Mouse (Mus musculus) erythroid progenitor cell, adult 5-6 weeks (primary cell): ENCODE data around the gene Spp2. TPM values are rescaled to one million over a fixed set of nuclear protein-coding genes. Genes with fewer than 3 reads are reported as not detected.

Source experiments
- ATAC-seq: replicated peaks from 2 replicates; pipeline ENCODE4 v1.8.0; 2016; ENCODE audit warnings: moderate number of reproducible peaks, mild to moderate bottlenecking, moderate TSS enrichment, inconsistent platforms; ENCODE audit not compliant: poor library complexity, low FRiP score, severe bottlenecking
- total RNA-seq, 2 experiments: library from RNA; stranded (forward) in 1 of 2; stranded (reverse) in 1 of 2; fragments of 150-400 nt in 1 of 2; fragments of 186-747, 209-891 nt in 1 of 2; gene quantifications; 2 replicates each; pipeline versions ENCODE4 v1.2.3 to v1.2.4; 2015 to 2017; ENCODE audit warnings: low replicate concordance in 2 of 2

Gene Spp2
- not detected in 2 replicates for total RNA-seq (2015; ENCODE audit: low replicate concordance)
- not detected in 2 replicates for total RNA-seq (2017; ENCODE audit: low replicate concordance)

DNA sequence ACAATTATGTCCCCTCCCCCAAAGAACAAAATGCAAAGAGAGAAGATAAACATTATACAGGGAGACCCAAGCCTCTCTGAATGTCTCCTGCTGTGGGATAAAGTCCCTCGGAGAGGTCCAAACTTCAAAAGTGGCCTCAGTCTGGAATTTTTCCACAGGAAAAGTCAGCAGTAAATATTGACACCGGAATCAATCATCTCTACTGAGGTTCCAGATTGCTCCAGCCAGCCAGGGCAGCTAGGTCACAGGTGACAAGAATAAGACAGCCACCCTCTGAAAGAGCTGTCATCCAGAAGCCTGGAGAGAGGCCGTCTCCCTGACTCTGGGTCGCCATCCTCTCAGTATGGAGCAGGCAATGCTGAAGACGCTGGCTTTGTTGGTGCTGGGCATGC is at the start of gene Spp2:
TSS of gene Spp2 (plus strand) at position 155 of the 392 bp plus-strand sequence.
- no peak for ATAC-seq

- peak; percentile 66; the same call in 1 of the 2 replicates for ATAC-seq
Observed at GRCm38 (mm10) chr1:88357458-88358090, 49.2 kb upstream of the Spp2 start.

GRCm38 (mm10) chr1:88358102-88358654 is 48.6 kb upstream of the Spp2 start:
- no peak for ATAC-seq

DNA sequence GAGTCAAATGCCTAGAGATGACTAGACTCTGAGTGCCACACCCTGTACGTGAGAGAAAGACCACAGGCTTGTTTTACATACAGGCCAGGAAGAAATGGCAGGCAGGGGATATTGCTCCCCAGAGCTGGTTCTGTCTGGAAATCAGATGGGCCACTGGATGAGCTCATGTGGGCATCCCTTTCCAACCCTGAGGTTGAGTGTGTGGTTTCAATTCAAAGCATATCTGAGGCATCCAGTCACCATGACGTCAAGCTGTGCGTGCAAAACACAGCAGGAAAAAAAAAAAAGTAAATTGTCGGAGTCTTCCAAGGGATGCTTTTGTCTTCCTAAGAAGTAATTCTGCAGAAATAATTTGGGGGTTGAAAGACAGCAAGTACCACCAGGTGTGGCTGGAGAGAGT is 45.7 kb upstream of the Spp2 start:
- ATAC-seq, result no peak

DNA sequence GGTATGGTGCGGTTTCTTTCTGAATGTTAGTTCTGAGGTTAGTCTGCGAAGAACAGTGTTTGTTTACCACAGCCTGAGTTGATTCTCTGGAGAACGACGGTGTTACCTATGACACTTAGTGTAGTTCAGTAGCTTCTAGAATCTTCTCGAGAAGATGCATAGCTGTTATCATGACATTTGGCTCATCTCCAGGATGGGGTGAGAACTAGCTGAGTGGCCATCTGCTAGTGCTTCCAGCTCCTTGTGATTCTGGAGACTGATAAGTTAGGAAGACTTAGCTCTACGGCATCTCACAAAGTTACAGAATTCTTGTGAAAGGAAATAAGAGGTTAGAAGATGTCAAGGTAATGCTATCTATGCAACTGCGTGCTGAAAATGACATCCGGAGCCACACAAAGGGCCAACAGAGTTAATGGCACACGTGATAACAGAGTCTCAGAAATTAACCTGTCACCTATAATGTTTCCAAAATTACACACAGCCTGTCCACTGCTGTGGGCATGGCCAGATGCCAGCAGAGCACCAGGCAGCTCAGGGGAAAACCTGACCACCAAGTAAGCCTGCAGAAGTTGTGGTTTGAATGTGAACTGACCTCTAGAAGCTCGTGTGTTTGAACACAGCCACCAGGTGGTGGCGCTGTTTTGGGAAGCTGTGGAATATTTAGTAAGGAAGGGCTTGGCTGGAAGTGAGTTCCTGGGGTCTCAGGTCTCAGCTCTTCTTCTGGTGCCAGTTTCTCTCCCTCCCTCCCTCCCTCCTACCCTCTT is 39.7 kb upstream of the Spp2 start:
- ATAC-seq, result no peak

GRCm38 (mm10) chr1:88378446-88378845 is 28.3 kb upstream of the Spp2 start:
- no peak for ATAC-seq

GRCm38 (mm10) chr1:88391632-88392031 is 15.1 kb upstream of the Spp2 start:
- no peak for ATAC-seq

DNA sequence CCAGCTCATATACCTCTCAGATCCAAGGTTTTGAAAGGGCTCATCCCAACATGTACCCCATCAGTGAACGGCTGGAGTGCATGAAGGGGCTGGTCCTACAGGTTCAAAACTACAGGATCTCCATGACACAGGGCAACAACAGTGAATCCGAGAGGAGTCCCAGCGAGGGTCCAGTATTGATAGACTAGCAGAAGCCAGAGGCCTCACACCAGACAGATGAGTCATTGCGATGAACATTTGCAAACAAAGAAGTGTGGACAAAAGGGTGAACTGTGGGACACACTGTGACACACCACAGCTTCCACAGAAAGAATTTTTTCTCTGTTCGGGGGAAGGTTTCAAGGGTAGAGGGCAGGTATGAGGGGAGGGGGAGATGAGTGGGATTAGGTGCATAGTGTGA is 13.4 kb upstream of the Spp2 start:
- ATAC-seq, result no peak

- ATAC-seq, result no peak
Observed at GRCm38 (mm10) chr1:88403378-88403777, 3.4 kb upstream of the Spp2 start.

DNA sequence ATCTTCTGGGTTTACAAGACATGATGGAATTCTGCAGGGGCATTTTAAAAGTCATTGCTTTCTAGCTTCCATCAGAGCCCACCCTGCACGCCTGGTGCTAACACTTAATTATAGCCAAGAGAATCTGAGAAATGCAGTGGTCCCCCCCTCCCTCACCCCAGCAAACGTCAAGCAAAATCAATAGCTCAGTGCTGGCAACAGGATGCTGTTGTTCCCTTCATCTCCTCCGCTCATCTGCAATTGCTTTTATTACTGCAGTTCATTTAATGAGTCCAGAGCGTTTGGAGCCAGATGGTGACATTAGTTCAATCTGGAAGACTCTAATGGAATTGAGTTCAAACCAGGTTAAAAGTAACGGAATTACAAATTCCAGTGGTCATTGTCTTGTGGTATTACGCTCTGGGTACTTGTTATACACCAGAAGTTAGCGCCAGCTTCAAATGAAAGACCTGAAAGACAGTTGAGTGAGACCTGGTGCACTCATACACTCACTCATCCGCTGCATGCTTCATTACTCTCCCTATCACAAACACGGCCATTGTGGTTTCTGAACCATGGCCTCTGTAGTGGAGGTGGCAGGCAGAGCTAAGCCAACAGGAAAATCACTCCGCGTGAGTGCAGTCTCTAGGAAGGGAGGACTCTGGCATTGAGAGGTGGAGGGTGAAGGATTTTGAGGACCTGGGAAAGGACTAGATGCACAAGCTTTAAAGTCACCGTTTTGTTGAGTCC is 519 bp upstream of the Spp2 start:
- no peak for ATAC-seq

DNA sequence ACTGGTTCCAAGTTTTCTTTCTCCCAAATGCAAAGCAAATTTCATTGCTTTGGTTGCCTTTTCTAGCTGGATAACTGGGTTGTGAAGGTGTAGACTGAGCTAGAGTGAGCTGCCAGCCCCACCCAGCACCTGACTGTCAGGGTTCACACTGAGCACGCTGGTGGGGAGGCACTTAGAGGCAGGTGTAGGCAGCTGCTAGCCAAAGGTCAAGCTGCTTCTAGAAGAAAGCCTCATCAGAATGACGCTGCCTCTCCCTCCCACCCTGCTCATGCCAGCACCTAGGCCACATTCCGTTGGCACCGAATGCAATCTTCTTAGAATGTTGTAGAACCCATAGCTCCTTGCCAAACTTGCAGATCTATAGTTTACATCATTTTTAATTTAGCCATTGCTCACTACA is 1.6 kb downstream of the Spp2 start:
- no peak for ATAC-seq

DNA sequence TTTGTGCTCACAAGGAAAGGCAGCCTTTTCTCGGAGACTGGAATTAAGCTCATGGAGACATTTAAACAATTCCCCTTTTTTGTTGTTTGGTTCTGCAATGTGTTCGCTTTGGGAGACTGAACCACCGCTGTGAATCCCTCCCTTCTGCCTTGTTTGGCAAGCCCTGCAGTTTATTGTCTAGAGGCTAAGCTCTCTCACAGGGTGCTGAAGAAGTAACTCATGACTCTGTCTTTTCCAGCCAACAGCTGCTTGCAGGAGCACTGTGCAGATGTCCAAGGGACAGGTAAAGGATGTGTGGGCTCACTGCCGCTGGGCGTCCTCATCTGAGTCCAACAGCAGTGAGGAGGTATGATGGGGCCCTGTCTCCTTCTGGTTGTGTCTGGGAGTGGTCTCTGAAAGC is 5.3 kb downstream of the Spp2 start:
- no peak for ATAC-seq

DNA sequence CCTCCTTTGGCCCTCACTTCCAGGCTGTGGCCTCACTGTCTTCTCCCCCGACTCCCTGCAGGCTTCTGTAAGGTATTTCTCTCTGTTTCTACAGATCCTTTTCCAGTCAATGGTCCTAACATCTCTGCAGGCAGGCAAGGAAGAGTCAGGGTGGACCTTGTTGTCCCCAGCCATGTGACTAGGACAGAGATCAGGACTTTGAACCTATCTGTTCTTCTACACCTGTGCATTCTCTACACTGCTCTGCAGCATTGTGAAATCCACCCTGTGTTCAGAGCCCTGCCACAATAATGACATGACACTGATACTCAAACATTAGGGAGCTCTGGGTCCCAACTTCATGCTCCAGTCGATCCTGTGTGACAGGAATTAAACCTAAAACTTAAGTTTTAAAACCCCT is 12.2 kb downstream of the Spp2 start:
- ATAC-seq, result no peak

DNA sequence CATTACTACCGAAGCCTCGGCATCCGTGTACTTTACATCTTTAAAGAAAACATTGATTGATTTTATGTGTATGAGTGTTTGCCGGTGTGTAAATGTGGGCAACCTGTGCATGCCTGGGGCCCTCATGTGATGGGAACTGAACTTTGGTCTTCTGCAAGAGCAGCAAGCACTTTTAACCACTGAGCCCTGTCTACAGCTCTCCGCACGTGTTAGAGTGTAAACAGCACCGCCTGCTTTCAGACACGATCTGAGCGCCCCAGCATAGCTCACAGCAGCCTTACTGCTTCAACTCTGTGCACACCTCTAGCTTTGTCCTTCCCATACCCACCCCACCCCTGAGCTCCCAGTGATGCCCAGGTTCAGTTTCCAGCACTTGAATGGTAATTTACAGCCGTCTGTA is 15.3 kb downstream of the Spp2 start:
- no peak for ATAC-seq

DNA sequence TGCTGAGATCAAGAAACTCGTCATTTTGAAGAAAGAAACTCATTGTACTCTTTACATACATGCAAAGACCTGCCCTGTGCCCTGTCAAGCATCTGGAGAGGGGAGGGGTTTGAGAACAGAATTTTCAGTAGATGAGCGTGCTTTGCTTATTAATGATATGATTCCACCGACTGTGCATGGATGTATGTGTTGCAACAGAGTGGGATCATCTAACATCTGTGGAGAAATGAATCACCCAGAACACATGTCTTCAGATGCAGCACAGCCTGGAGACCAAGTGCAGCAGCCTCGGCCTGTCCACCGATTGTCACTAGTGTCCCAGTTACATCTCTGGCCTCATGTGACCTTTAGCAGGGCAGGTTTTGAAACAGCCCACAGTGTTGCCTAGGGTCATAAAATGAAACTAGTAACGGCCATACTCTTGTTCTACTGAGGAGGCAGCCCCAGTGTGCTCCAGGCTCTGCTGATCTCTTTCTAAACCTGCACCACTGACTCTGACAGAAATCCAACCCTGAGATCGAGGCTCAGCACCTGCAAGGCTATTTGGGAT is 16.2 kb downstream of the Spp2 start:
- no peak for ATAC-seq

GRCm38 (mm10) chr1:88424602-88425252 is 18.0 kb downstream of the Spp2 start:
- ATAC-seq, result peak; percentile 72

GRCm38 (mm10) chr1:88427987-88428741 is 21.4 kb downstream of the Spp2 start:
- no peak for ATAC-seq

- ATAC-seq, result no peak
Observed at GRCm38 (mm10) chr1:88429413-88429812, 22.7 kb downstream of the Spp2 start.

DNA sequence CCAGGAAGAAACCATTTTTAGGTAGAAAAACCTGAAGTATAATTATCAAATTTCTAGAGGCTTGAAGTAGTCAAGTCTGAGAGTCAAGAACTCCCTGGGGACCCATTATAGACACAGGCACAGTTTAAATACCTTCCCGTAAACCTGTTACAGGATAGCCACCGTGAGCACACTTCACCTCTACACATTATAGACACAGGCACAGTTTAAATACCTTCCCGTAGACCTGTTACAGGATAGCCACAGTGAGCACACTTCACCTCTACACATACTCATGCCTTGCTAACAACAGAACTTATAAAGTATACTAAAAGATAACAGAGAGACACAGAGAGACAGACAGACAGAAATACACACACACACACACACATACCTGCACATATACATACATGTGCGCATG is 24.5 kb downstream of the Spp2 start:
- no peak for ATAC-seq
